Mouse (Mus musculus) neural tube, postnatal 0 days (tissue): Measurements from ENCODE around the gene Olfr551. TPM values are rescaled to one million over a fixed set of nuclear protein-coding genes. Genes with fewer than 3 reads are reported as not detected.

Experiments used
- polyA plus RNA-seq: library from polyadenylated mRNA; unstranded; fragments of >200 nt; fragmentation: Nextera tagmentation; extraction: Ambion mirVana; gene quantifications from 2 replicates; pipeline ENCODE4 v1.2.1, GENCODE M21; 2015

Gene Olfr551
- not detected in 2 replicates for polyA plus RNA-seq

GRCm38 (mm10) chr7:102591786-102592185 lies at the start of gene Olfr551:
TSS of gene Olfr551 (minus strand) at chr7:102591886.

GRCm38 (mm10) chr7:102638132-102638531 lies 46.4 kb upstream of the Olfr551 start, which contains the start of gene Olfr554:
TSS of gene Olfr554 (plus strand) at chr7:102638432.

GRCm38 (mm10) chr7:102618118-102618517 lies 26.4 kb upstream of the Olfr551 start, which contains the start of gene Olfr553:
TSS of gene Olfr553 (minus strand) at chr7:102618218.

GRCm38 (mm10) chr7:102597378-102598031 lies 5.8 kb upstream of the Olfr551 start, which contains the start of gene Olfr552:
TSS of gene Olfr552 (plus strand) at chr7:102597770.

GRCm38 (mm10) chr7:102571142-102571541 lies 20.5 kb downstream of the Olfr551 start, which contains the start of gene Olfr550:
TSS of gene Olfr550 (plus strand) at chr7:102571442.

GRCm38 (mm10) chr7:102564999-102565997 lies 26.4 kb downstream of the Olfr551 start, which contains the start of gene Trim21:
TSS of gene Trim21 (minus strand) at chr7:102565486.

GRCm38 (mm10) chr7:102549570-102549969 lies 42.1 kb downstream of the Olfr551 start, which contains the start of gene Olfr549:
TSS of gene Olfr549 (plus strand) at chr7:102549870.

GRCm38 (mm10) chr7:102540596-102540995 lies 51.1 kb downstream of the Olfr551 start, which contains the start of gene Olfr548-ps1:
TSS of gene Olfr548-ps1 (plus strand) at chr7:102540896.

GRCm38 (mm10) chr7:102534449-102534848 lies 57.2 kb downstream of the Olfr551 start, which contains the start of gene Olfr547:
TSS of gene Olfr547 (plus strand) at chr7:102534749.

Other genes starting within 250 kb of the Olfr551 start
- gene Rrm1, start 150.2 kb downstream of the Olfr551 start, polyA plus RNA-seq, result 23.1 and 26.0 TPM in 2 replicates
- gene Olfr543, start 110.2 kb downstream of the Olfr551 start, polyA plus RNA-seq, result 0.27 and 0.57 TPM in 2 replicates
- 0.06 TPM in 2 replicates for gene Olfr544, start 103.6 kb downstream of the Olfr551 start, polyA plus RNA-seq
- gene Olfr545, start 92.3 kb downstream of the Olfr551 start, polyA plus RNA-seq, result 0.13 and 0.19 TPM in 2 replicates
- not detected in 2 replicates for gene Olfr547, start 57.1 kb downstream of the Olfr551 start, polyA plus RNA-seq
- not detected in 2 replicates for gene Olfr548-ps1, start 51.0 kb downstream of the Olfr551 start, polyA plus RNA-seq
- not detected in 2 replicates for gene Olfr549, start 42.0 kb downstream of the Olfr551 start, polyA plus RNA-seq
- 0.22 and 0.38 TPM in 2 replicates for gene Trim21, start 26.4 kb downstream of the Olfr551 start, polyA plus RNA-seq
- not detected in 2 replicates for gene Olfr550, start 20.4 kb downstream of the Olfr551 start, polyA plus RNA-seq
- gene Olfr552, start 5.9 kb upstream of the Olfr551 start, polyA plus RNA-seq, result not detected in 2 replicates
- not detected in 2 replicates for gene Olfr553, start 26.3 kb upstream of the Olfr551 start, polyA plus RNA-seq
- not detected in 2 replicates for gene Olfr554, start 46.5 kb upstream of the Olfr551 start, polyA plus RNA-seq
- gene Olfr555, start 66.9 kb upstream of the Olfr551 start, polyA plus RNA-seq, result not detected in 2 replicates
- not detected in 2 replicates for gene Olfr556, start 73.0 kb upstream of the Olfr551 start, polyA plus RNA-seq
- gene Trim68, start 95.4 kb upstream of the Olfr551 start, polyA plus RNA-seq, result 5.5 and 9.0 TPM in 2 replicates
- not detected in 2 replicates for gene Olfr557, start 104.0 kb upstream of the Olfr551 start, polyA plus RNA-seq
- gene Olfr558, start 110.3 kb upstream of the Olfr551 start, polyA plus RNA-seq, result 0.17 and 0.25 TPM in 2 replicates
- gene Olfr33, start 127.2 kb upstream of the Olfr551 start, polyA plus RNA-seq, result not detected in 2 replicates
- not detected in 2 replicates for gene Olfr559, start 135.6 kb upstream of the Olfr551 start, polyA plus RNA-seq
- gene Olfr560, start 167.5 kb upstream of the Olfr551 start, polyA plus RNA-seq, result not detected in 2 replicates
- 0.12 and 0.17 TPM in 2 replicates for gene Olfr78, start 167.6 kb upstream of the Olfr551 start, polyA plus RNA-seq
- gene Olfr561, start 179.3 kb upstream of the Olfr551 start, polyA plus RNA-seq, result not detected in 2 replicates
- not detected in 2 replicates for gene Olfr564, start 211.6 kb upstream of the Olfr551 start, polyA plus RNA-seq